Mouse (Mus musculus) A20 (cell line): ENCODE data around the gene Mup5.
"Not testable (repeated sequence)": the region's sequence is repeated elsewhere in the genome, so short reads cannot be mapped to it uniquely, and the experiment has no call there.

ENCODE experiments used
- DNase-seq: peaks from one replicate; pipeline ENCODE4 v3.0.0-alpha.2; 2011; ENCODE audit warnings: low read depth, low spot score

The Mup5 gene

GRCm38 (mm10) chr4:61834952-61835708 lies at the start of gene Mup5:
TSS of gene Mup5 (minus strand) at chr4:61835233.
- no peak for DNase-seq

GRCm38 (mm10) chr4:61858160-61858559 lies 23.1 kb upstream of the Mup5 start:
- DNase-seq, result peak; percentile 78

GRCm38 (mm10) chr4:61855831-61856698 lies 21.0 kb upstream of the Mup5 start:
- no peak for DNase-seq

GRCm38 (mm10) chr4:61855344-61855743 lies 20.3 kb upstream of the Mup5 start:
- no peak for DNase-seq

- DNase-seq, result no peak
Observed at GRCm38 (mm10) chr4:61844758-61845455, 9.9 kb upstream of the Mup5 start.

- DNase-seq, result no peak
Observed at GRCm38 (mm10) chr4:61829211-61829610, 5.8 kb downstream of the Mup5 start.

- DNase-seq, result no peak
Observed at GRCm38 (mm10) chr4:61823185-61823584, 11.8 kb downstream of the Mup5 start.

- not testable (repeated sequence) for DNase-seq
Observed at GRCm38 (mm10) chr4:61822541-61822940, 12.5 kb downstream of the Mup5 start.

- DNase-seq, result no peak
Observed at GRCm38 (mm10) chr4:61815602-61816001, 19.4 kb downstream of the Mup5 start.

- DNase-seq, result no peak
Observed at GRCm38 (mm10) chr4:61813435-61813834, 21.6 kb downstream of the Mup5 start.

- peak; percentile 91 for DNase-seq
Observed at GRCm38 (mm10) chr4:61811193-61811592, 23.8 kb downstream of the Mup5 start.

- DNase-seq, result not testable (repeated sequence)
Observed at GRCm38 (mm10) chr4:61808926-61809325, 26.1 kb downstream of the Mup5 start.

- DNase-seq, result not testable (repeated sequence)
Observed at GRCm38 (mm10) chr4:61789699-61790098, 45.3 kb downstream of the Mup5 start.

- DNase-seq, result not testable (repeated sequence)
Observed at GRCm38 (mm10) chr4:61784231-61784630, 50.8 kb downstream of the Mup5 start.

- DNase-seq, result not testable (repeated sequence)
Observed at GRCm38 (mm10) chr4:61782169-61782568, 52.9 kb downstream of the Mup5 start, which contains the start of gene Mup19. TSS of gene Mup19 (minus strand) at chr4:61782269.
